Mouse (Mus musculus) left cerebral cortex, postnatal 10 days (tissue): Measurements from ENCODE around the gene Rrm2. TPM values are rescaled to one million over a fixed set of nuclear protein-coding genes. Genes with fewer than 3 reads are reported as not detected.
"Not testable (repeated sequence)": the region's sequence is repeated elsewhere in the genome, so short reads cannot be mapped to it uniquely, and the experiment has no call there.

Experiments used
- DNase-seq, 2 experiments: peaks; one replicate each; pipeline ENCODE4 v3.0.0; 2021 to 2022; ENCODE audit warnings: low spot score in 2 of 2, mixed read lengths in 1 of 2; ENCODE audit errors: extremely low spot score in 1 of 2
- intact Hi-C: fragments of 180-260 bp; cut with DNase I; formaldehyde crosslinking; loops from one replicate; pipeline ENCODE4 v1.15.1; 2025
- total RNA-seq, 2 experiments: library from RNA; stranded (reverse); gene quantifications; 2 replicates each; pipeline ENCODE4 v1.2.3; 2021

Gene Rrm2
- total RNA-seq, 2 experiments from 2014 or later: 8.8 to 9.6 TPM

DNA sequence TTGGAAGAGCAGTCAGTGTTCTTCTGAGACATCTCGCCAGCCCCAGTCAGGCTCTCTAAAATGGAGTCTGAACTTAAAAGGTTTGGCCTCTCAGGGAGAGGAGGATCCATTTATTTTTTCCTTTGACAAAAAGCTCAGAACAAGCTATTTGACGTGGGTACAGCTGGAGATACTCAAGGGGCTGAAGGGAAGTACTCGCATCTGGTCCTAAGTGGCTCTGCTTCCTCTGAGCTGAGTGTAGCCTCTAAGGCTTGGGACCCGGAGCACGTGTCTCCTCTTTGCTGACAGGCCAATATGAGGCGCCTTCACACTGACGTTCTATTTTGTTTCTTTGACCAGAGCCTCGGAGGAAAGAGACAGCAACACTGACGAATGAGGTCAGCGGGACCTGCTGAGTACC, 8.5 kb upstream of the Rrm2 start:
- intact Hi-C loops: loop anchor here (10.0 kb wide), 1 partner anchor 225 kb away; no protein-coding TSS in a partner anchor
- no peak for DNase-seq

DNA sequence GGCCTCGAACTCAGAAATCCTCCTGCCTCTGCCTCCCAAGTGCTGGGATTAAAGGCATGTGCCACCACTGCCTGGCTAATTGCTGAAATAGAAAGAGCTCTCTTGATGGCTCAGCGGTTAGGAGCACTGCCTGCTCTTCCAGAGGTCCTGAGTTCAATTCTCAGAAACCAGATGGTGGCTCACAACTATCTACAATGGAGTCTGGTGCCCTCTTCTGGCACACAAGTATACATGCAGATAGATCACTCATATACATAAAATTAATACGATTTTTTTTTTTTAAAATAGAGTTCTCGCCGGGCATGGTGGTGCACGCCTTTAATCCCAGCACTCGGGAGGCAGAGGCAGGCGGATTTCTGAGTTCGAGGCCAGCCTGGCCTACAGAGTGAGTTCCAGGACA, 6.4 kb upstream of the Rrm2 start:
- intact Hi-C loops, DNase-seq: not testable (repeated sequence)

DNA sequence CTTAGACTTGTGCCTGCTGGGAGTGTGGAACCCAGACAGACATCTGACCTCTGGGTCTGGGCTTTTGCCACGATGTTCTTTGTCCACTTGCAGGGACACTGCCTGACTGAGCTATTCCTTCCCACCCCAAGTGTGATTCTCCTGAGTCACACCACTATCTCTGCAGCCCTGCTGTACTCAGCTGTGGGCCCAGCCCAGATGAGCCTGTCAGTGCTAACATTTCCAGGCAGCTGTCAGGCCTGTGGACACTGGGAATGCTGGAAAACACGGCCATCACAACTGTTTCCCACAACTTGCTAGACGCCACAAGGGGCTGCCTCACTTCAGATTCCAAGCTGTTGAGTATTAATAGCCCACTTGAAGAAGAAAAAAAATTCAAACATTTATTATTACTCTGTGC, 5.0 kb upstream of the Rrm2 start:
- intact Hi-C loops: no loop called here
- DNase-seq: no peak

DNA sequence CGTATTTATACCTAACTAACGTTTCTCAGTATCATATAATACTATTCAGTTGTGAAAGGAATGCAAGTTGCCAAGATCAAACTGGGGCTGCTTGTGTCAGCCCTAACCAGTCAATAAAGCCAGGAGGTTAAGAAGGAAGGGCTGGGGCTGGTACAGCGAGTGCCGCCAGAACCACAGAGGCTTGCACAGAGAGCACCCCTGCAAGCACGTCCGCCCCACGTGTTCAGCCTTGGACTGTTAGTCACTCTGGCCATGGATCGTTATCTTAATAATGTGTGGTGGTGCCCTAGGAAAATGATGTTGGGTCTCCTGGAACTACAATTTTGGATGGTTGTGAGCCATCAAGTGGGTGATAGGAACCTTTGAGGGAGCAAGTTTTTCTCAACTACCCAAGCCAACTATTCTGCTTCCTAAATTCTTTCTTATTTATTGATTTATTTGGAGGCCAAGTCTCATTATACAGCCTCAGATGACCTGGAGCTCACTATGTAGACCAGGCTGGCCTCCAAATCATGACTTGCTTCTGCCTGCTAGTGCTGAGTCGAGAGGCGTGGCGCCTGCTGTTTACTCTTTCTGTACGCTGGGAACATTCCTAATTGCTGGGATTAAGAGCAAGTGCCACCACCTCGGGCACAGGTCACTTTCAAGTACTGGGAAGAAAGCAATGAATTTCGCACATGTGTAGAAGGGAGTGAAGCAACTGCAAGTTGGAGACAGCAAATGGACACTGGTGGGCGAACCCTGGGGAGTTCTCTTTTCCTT, 2.4 kb upstream of the Rrm2 start:
- peak in 1 of 2 experiments; percentile 18 for DNase-seq
- intact Hi-C loops: no loop called here

DNA sequence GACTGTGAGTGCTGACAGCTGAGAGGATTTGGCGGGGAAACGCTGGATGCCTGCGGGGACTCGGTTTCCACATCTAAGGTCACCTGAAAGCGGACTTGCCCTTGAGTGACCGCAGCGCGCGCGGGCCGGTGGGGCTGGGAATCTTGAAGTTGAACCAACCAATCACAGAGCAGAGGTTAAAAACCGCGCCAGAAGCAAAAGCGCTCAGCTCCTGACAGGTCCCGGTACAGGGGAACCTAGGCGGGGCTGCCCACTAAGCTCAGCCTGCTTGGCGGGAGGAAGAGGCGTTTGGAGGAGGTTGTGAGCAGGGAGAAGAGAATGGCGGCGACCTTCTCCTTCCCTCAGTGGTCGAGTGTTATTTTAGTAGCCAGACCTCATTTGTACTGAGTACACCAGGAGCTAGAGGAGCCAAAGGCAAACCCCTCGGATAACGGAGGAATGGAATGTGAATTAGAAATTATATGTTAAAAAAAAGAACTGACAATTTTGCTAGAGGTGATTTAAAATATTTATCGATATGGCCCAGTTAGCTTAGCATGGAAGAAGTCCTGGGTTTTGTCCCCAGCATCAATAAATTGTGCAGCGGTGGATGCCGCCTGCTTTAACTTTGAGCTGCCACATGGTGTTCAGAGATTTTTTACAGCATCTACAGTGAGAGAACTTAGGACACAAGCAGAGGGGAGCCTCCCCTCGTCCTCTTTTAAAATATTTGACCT, 1.1 kb upstream of the Rrm2 start:
- intact Hi-C loops: no loop called here

DNA sequence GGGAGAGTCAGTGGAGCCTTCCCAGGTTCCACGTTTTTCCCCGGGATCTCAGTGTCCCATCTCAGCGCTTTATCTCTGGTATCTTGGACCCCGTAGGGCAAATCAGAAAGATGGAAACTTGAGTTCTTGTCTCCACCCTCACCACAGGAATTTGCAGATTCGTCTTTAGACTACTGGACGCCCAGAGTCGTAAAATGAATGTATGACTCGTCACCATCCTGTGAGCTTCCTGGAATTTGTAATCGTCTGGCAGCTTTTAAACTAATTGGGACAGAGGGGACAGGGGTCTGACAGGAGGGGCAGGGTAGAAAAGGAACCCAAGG, 600 bp upstream of the Rrm2 start:
- intact Hi-C loops: no loop called here

More for the DNA sequence above, 1.1 kb upstream of the Rrm2 start:
- peak in 1 of 2 experiments; percentile 41 for DNase-seq

DNA sequence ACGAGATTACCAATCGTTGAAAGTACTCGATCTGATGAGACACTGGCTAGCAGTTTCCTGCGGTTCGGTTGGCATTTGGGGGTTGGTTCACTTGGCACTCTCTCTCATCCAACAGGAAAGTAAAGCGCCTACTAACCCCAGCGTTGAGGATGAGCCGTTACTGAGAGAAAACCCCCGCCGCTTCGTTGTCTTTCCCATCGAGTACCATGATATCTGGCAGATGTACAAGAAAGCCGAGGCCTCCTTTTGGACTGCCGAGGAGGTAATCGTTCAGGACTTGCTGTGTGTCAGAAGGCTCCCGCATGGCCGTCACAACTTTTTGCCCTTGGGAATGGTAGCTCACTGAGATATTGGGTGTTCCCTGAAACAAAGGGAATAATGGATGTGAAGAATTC, 780 bp downstream of the Rrm2 start:
- intact Hi-C loops: no loop called here
- DNase-seq: no peak

More for the DNA sequence above, 600 bp upstream of the Rrm2 start:
- DNase-seq: no peak

DNA sequence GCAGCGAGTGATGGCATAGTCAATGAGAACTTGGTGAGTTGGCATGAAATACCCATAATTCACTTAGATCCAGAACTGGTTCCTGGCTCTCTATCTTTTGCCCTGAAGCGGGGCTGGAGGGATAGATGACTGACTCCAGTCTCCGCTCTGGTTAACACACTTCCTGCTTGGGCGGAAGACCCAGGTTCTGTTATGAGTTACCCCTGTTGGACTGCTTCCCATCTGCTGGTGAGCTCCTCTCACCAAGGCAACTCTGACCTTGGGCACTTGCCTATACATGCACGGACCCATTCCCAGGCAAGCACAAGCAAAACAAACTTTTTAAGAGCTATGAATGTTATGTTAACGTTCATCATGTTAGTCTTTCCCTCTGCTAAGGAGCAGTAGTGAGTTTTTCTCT, 1.4 kb downstream of the Rrm2 start:
- intact Hi-C loops: no loop called here
- DNase-seq: no peak

DNA sequence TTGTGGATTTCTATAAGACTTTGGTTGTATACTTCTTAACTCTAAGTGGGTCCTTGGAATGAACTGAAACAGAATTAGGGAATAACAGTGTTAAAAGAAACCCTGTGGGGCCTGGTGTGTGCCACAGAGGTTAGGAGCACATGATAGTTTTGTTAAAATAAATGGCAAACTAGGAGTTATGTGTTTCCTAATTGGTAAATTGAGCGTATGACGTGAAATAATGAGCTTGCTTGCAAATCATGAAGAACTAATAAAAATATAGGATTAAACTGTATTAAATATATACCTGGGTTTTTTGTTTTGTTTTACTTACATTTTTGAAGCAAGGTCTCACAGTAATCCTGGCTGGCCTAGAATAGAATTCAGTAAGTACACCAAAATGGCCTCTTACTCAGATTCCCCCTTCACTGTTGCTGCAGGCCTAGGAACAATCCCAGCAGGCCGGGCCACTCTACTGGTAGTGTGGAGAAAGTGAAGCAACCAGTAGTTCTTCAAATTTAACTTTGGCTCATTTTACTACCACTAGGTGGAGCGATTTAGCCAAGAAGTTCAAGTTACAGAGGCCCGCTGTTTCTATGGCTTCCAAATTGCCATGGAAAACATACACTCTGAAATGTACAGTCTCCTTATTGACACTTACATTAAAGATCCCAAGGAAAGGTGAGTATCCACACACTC, 1.9 kb downstream of the Rrm2 start:
- DNase-seq: peak; percentile 59 to 86
- intact Hi-C loops: loop anchor here (2.0 to 5.0 kb wide), 2 partner anchors 122 to 239 kb away; partner anchors contain the start of gene Mboat2

DNA sequence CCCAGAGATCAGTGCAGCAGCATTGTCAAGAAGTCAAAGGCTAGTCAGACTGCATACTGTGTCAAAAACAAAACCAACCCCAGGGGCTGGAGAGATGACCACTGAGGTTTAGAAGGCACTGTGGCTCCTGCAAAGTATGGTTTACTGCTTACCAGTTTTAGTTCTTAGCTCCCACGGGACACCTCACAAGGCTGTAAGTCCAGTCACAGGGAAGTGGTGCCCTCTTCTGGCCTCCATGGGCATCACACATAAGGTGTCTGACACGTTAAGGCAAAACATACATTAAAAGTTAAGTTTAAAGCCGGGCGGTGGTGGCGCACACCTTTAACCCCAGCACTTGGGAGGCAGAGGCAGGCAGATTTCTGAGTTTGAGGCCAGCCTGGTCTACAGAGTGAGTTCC, 2.6 kb downstream of the Rrm2 start:
- no peak for DNase-seq
- intact Hi-C loops: loop anchor here (2.0 to 5.0 kb wide), 2 partner anchors 122 to 238 kb away; partner anchors contain the start of gene Mboat2

DNA sequence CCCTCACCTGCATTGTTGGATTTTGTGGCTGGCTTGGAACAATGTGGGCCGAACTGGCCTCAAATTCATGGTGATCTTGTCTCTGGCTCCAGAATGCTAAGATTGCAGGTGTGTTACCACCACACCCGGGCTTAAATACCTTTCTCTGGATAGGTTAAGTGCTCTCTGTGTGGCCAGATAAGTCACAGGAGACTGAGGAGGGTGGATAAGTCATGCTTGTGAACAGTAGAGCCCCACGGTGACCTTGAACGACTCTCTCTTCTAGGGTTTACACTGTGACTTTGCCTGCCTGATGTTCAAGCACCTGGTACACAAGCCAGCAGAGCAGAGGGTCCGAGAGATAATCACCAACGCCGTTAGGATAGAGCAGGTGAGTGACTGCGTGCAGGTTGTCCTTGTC, 4.4 kb downstream of the Rrm2 start:
- intact Hi-C loops: loop anchor here (5.0 kb wide), 1 partner anchor 120 kb away; the partner anchor contains the start of gene Mboat2

DNA sequence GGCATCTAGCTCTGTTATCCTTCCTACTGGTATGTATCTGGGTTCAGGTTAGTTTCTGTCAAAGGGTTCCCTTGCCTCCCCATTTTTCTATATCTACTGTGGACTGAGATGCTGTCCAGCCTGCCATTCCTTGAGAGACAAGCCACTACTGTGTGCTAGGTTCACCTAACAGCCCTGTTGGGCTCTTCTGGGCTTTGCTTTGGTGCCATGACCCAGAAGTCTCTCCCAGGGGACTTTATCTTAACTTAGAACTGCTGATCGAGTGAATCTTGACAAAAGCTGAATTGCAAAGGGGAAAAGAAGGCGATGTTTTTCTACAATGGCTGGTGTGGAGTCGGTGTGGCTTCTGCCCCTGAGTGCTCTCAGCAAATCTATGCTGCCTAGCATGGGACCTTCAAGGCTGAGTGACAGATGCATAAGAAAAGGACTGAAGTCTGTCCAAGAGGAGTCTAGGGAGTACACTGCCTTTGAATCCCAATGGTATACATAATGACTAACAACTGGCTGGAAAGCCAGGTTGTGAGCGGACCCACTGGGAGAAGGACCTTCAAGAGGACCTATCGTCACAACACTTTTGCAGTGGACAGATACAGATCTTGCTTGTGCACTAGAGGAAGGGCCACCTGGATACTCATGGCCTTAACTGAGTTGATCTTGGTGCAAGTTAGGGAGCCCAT, 6.7 kb downstream of the Rrm2 start:
- no peak for DNase-seq
- intact Hi-C loops: loop anchor here (5.0 kb wide), 1 partner anchor 118 kb away; the partner anchor contains the start of gene Mboat2

More for the DNA sequence above, 4.4 kb downstream of the Rrm2 start:
- DNase-seq: no peak

DNA sequence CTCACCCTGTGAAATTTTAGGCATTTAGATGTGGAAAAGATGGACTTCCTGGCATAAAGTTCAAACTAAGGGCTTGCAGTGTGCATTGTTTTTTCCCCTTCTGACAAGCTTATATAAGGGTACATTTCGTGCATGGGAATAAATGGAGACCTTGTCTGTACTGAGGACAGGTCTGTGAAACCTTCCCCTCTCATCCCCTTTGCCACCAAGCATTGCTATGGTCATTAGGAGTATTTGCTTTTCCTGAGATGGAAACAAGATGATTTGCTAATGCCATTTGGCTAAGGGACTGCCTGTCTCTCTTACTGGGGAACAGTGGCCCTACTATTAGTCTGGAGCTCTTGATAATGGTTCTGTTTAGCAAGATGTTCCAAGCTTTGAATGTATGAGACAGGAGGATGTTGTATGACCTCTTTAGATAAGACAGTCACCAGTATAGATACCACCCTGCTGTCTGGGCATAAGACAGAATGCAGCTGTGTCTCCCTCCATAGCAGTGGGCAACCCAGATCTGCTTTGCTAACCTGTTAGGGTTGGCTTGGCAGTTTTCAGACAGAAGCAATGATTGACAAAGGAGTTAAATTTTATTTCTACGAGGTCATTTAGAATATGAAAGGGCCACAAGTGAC, 7.3 kb downstream of the Rrm2 start:
- intact Hi-C loops: no loop called here
- DNase-seq: no peak

DNA sequence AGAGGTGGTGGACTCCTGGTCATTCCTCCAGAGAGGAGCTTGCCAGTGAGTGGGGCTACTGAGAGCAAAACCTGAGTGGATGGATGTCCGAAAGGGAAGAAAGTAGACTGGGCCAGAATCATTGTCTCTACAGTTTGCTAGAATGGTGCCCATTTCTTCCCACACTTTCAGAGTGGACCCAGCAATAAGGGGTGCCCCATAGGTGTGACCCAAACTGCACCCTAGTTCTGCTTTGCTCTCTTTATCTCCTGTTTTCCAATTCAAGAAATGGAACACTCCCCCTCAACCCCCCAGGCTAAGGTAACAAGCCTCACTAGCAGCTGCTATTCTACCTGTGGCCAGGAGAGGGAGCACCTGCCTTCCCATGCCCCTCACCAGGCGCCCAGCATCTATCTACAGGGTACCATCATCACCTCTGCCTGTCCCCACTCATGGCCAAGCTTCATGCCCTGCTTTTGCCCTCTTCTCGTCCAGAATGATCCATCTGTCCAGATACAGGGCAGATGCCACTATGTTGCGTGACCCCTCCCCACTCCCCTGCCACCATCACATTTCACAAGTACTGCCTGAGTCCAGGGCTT, 8.8 kb downstream of the Rrm2 start:
- intact Hi-C loops: no loop called here
- DNase-seq: peak in 1 of 2 experiments; percentile 53

DNA sequence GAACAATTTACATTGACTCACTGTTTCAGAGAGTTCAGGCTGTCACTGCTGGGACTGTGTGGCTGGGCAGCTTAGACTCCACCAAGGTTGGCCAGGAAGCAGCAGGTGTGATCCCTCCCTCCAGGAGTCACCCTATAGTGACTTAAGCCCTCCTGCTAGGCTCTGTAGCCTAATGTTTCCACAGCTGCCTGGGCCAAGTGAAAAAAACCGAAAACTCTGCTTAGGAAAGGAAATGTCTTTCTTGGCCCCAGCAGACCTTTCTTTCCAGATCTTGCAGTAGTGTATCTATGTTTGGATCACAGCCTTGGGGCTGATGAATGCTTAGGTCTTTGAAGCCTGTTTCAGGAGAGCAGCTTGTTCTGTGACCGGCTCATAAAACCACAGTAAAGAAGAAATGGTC, 15.4 kb downstream of the Rrm2 start:
- intact Hi-C loops: no loop called here

DNA sequence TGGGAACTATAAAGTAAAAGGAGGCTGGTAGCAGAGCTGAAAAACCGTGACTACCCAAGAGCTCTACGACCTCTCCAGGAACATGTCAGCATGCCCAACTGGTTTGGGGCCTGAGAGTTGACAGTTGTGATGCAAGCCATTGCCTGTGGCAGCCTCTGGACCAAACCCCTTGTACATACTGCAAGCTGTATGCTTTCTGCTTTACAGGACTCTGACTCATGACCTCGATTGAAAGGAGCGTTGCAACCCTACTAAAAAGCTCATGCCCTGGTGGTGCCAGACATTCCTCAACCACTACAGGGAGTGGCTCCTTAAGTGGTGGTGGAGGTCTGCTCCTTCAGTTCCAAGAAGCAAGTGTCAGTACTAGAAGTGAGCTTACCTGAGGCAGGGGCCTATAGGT, 15.8 kb downstream of the Rrm2 start:
- intact Hi-C loops: no loop called here
- no peak for DNase-seq

More for the DNA sequence above, 15.4 kb downstream of the Rrm2 start:
- no peak for DNase-seq

DNA sequence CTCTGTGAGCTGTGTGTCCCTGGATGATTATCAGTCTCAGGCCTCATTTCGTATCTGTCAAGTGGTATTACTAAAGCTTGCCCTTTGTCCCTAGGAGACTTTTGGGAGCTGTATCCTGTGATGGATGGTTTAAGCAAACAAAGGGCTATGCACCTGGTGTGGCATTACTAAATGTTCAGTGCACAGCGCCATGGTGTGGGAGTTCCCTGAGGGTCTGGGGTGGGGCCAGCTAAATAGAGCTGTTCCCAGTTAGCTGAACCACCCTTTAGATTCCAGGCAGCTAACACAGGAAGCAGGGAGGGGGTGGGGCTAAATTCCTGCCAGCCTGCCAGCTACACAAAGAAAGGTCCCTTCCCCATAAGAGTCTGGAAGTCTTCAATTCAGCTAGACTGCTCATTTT, 16.3 kb downstream of the Rrm2 start:
- DNase-seq: no peak
- intact Hi-C loops: no loop called here

DNA sequence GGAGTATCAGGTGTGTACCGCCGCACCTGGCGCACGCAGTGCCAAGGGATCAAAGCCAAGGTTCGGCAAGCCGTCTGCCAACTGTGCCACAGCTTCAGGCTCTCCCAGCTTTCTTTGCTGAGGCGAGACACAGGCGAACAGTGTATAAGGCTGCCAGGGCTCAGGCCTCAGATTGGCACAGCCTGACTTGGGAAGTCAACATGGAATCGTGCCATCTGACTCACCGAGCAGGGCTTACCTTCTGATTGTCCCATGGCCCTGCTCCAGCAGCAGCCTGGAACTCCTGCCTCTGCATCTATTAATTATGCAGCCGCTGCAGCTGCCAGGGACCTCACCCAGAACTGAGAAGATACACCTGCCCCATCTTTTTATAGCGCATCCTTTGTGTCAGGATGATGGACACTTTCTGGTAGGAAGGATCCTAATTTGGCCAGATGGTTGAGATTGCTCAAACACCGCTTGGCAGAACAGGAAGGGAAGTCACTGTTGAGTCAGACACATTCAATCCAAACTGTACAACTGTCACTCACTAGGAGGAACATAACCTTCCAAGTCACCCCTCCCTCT, 26.9 kb downstream of the Rrm2 start:
- no peak for DNase-seq
- intact Hi-C loops: no loop called here
